Mouse (Mus musculus) olfactory bulb, adult 2 months (tissue): ENCODE measurements around the gene Ptgfrn.

Source experiments
- CTCF ChIP-seq: fragments of 200-500 bp; IDR thresholded peaks from 2 replicates; pipeline ENCODE4 v1.5.1; 2012; ENCODE audit warnings: low read depth, mild to moderate bottlenecking, low read length, moderate library complexity; ENCODE audit not compliant: insufficient read depth
- POLR2A ChIP-seq: fragments of 200-500 bp; IDR thresholded peaks from 2 replicates; pipeline ENCODE4 v1.6.1; 2012; ENCODE audit warnings: mild to moderate bottlenecking, low read depth, low read length, moderate library complexity; ENCODE audit not compliant: insufficient read depth

GRCm38 (mm10) chr3:101016050-101016449 is 94.0 kb downstream of the Ptgfrn start:
- no peak for TF ChIP-seq CTCF
- TF ChIP-seq POLR2A: no peak
